Mouse (Mus musculus) liver, adult 2 months (tissue): ENCODE results near the gene Fry. TPM values are rescaled to one million over a fixed set of nuclear protein-coding genes. Genes with fewer than 3 reads are reported as not detected.
A peak's percentile ranks its signal among the peaks of the same experiment; 100 is the strongest.

Source experiments
- DNase-seq: peaks from one replicate; pipeline ENCODE4 v3.0.0-alpha.2; 2011; ENCODE audit warnings: low read depth, low spot score; ENCODE audit errors: extremely low read depth
- H3K27ac ChIP-seq: fragments of 200-500 bp; replicated peaks from 2 replicates; pipeline ENCODE4 v1.5.1; 2012; ENCODE audit warnings: low read depth, mild to moderate bottlenecking, control low read depth, inconsistent platforms, low read length; ENCODE audit not compliant: insufficient read depth
- H3K27me3 ChIP-seq: fragments of 200-500 bp; 2 replicates; pipeline ENCODE4 v1.6.1; 2012; ENCODE audit warnings: mild to moderate bottlenecking, moderate library complexity, low read length, inconsistent platforms; ENCODE audit not compliant: control insufficient read depth, insufficient read depth
- H3K36me3 ChIP-seq: fragments of 200-500 bp; 2 replicates; pipeline ENCODE4 v1.6.1; 2012; ENCODE audit warnings: low read length, inconsistent platforms; ENCODE audit not compliant: control insufficient read depth, insufficient read depth
- H3K4me1 ChIP-seq: fragments of 200-500 bp; 2 replicates; pipeline ENCODE4 v1.6.1; 2011; ENCODE audit warnings: low read length; ENCODE audit not compliant: control insufficient read depth, insufficient read depth
- H3K4me3 ChIP-seq: fragments of 200-500 bp; 2 replicates; pipeline ENCODE4 v1.5.1; 2011; ENCODE audit warnings: low read depth, mild to moderate bottlenecking, control low read depth, low read length, moderate library complexity; ENCODE audit not compliant: insufficient read depth
- H3K79me2 ChIP-seq: fragments of 200-500 bp; 2 replicates; pipeline ENCODE4 v1.6.1; 2012; ENCODE audit warnings: inconsistent platforms, mild to moderate bottlenecking, low read length, moderate library complexity; ENCODE audit not compliant: control insufficient read depth, insufficient read depth
- H3K9ac ChIP-seq: fragments of 200-500 bp; 2 replicates; pipeline ENCODE4 v1.6.1; 2012; ENCODE audit warnings: low read depth, mild to moderate bottlenecking, control low read depth, inconsistent platforms, low read length
- CTCF ChIP-seq: fragments of 200-500 bp; IDR thresholded peaks from 2 replicates; pipeline ENCODE4 v1.5.1; 2011; ENCODE audit warnings: low read depth, low read length, control low read depth
- POLR2A ChIP-seq: fragments of 200-500 bp; IDR thresholded peaks from 2 replicates; pipeline ENCODE4 v1.6.1; 2011; ENCODE audit warnings: low read length, control low read depth; ENCODE audit not compliant: insufficient read depth; ENCODE audit errors: extremely low read depth
- WGBS: fragments of 180-500 bp; shearing (Covaris S2); methylation state at CpG from one replicate; pipeline ENCODE4 v1.1.7; 2018; 5-methylcytosine and 5-hydroxymethylcytosine counted together
- polyA plus RNA-seq: library from polyadenylated mRNA; depleted of rRNA; stranded (reverse); fragments of >200 nt; gene quantifications from 2 replicates; pipeline ENCODE4 v1.2.3, GENCODE M21; 2012
- total RNA-seq: library from RNA; depleted of rRNA; stranded (reverse); fragments of >200 nt; gene quantifications from 2 replicates; pipeline ENCODE4 v1.2.3, GENCODE M21; 2014

Gene Fry
- total and polyA plus RNA-seq, 2 experiments, result 0.62 to 1.8 TPM

DNA sequence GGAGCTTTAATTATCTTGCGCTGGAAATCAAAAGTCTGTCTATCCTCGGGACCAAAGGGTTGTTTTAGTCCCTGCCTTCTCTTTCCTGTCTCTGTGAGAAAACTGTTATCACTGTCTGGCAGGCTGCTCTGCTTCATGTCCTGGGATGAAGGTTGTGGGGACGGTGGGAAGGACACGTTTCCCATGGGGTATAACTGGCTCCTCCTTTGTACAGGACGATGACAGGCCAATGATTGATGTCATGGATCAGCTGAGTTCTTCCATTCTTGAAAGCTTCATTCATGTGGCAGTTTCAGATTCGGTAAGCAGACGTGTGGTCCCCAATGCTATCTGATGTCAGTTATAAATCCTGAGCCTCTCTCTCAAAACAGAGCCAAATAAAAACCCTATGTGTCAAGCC is 272.0 kb downstream of the Fry start:
- no peak for TF ChIP-seq CTCF
- Histone ChIP-seq H3K36me3 (no peaks in the 10 kb centered on the region), H3K4me3 (no peak overlapping the region), H3K9ac (no peak overlapping the region), H3K4me1 (no peaks in the 10 kb centered on the region), H3K27ac (no peak overlapping the region), H3K79me2 (no peaks in the 10 kb centered on the region), H3K27me3 (no peaks in the 10 kb centered on the region)
- WGBS, result 67% methylated on average over 7 of the region's 7 CpGs
- DNase-seq, result no peak

DNA sequence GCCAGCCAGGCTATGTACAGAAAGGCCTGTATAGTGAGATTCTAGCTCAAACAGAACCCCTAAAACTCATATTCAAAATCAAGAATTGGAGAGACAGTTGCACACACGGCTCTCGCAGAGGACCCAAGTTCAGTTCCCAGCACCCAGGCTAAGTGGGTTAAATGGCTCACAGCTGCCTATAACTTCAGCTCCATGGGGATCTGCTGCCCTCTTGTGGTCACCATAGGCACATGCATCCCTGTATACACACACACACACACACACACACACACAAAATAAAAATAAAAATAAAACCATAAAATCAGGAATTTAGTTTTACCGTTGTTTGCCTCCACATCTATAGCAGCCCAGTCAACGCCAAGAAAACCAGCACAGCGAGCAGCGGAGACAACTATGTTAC is 276.2 kb downstream of the Fry start:
- Histone ChIP-seq H3K36me3 (no peaks in the 10 kb centered on the region), H3K79me2 (no peaks in the 10 kb centered on the region), H3K27me3 (no peaks in the 10 kb centered on the region), H3K4me1 (no peaks in the 10 kb centered on the region), H3K27ac (no peak overlapping the region), H3K9ac (no peak overlapping the region), H3K4me3 (no peak overlapping the region)
- DNase-seq, result no peak
- WGBS, result 98% methylated on average over 6 of the region's 6 CpGs
- no peak for TF ChIP-seq POLR2A
- TF ChIP-seq CTCF, result no peak

DNA sequence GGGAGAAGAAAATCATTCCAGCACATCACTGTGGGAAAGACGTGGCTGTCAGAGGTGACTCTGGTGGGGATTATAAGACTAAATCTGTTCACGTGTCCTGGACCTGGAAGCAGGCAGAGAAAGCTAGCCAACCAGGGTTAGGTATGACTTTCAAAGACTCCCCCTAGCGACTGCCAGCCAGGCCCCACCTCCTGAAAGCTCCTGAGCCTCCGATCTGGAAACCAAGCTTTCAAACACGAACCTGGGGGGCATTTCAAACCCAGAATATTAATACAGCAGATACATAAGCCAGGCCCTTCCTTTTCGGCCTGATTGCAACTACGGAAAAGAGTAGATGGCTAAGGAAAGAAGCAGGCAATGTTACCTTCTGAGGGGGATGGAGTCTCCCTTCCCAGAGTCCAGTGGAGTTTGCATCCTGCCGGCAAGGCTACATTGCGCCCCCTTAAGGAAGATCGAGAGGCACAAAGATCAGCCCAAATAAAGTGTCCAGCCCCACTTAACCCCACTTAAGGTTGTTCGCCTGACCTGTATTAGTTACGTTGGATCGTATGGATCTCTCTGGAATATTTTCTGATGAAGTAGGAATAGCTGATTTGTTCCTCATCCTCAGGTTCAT is 284.5 kb downstream of the Fry start:
- no peaks in the 10 kb centered on the region for H3K27me3 ChIP-seq
- H3K79me2 ChIP-seq, result no peaks in the 10 kb centered on the region
- no peaks in the 10 kb centered on the region for H3K4me1 ChIP-seq
- peak; percentile 2 for DNase-seq
- H3K27ac ChIP-seq, result no peak overlapping the region
- no peak for TF ChIP-seq POLR2A
- TF ChIP-seq CTCF, result peak; percentile 27; the same call in 1 of the 2 replicates
- no peak overlapping the region for H3K9ac ChIP-seq
- WGBS, result 49% methylated on average over 13 of the region's 13 CpGs
- H3K4me3 ChIP-seq, result no peak overlapping the region
- H3K36me3 ChIP-seq, result no peaks in the 10 kb centered on the region

DNA sequence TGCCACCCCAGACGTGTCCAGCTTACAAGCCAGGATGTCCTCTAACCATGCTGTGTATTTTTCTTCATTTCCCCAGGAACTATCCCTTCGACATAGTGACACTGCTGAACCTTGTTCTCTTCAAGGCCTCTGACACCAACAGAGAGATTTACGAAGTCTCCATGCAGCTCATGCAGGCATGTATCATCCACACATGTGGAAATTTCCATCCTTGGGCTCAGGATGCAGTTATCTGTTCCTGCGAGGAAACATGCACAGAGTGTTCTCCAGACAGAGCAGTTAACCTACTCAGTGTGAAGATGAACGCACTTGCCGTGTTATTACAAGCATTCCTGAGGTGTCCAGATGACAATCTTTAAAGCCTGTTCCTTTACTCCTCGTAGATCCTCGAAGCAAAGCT is 286.4 kb downstream of the Fry start:
- Histone ChIP-seq H3K4me3 (no peak overlapping the region), H3K36me3 (no peaks in the 10 kb centered on the region), H3K27ac (no peak overlapping the region), H3K27me3 (no peaks in the 10 kb centered on the region), H3K4me1 (no peaks in the 10 kb centered on the region), H3K9ac (no peak overlapping the region), H3K79me2 (no peaks in the 10 kb centered on the region)
- no peak for DNase-seq
- WGBS, result 78% methylated on average over 8 of the region's 8 CpGs
- no peak for TF ChIP-seq POLR2A
- no peak for TF ChIP-seq CTCF

DNA sequence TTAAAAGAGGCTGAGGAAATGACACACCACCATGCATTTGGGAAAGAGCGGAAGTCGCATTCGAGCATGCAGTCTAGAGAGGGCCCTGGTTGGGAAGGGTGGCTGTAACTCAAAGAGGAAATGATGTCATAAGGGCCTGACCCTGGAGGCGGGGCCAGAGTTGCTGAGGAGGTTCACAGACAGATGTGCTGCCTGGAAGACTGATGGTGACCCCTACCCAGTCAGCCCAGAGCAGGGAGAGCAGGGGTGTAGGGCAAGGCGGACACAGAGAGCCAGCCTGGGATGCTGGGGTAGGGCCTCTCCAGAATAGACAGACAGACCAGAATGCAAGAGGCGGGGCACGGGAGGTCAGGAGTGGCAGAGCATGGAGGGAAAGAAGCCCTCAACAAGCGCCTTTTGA is 290.5 kb downstream of the Fry start:
- no peak overlapping the region for H3K4me3 ChIP-seq
- no peaks in the 10 kb centered on the region for H3K27me3 ChIP-seq
- TF ChIP-seq POLR2A (no peak), CTCF (no peak)
- H3K4me1 ChIP-seq, result no peaks in the 10 kb centered on the region
- H3K79me2 ChIP-seq, result no peaks in the 10 kb centered on the region
- no peak overlapping the region for H3K27ac ChIP-seq
- DNase-seq, result no peak
- H3K9ac ChIP-seq, result no peak overlapping the region
- no peaks in the 10 kb centered on the region for H3K36me3 ChIP-seq
- 81% methylated on average over 8 of the region's 8 CpGs for WGBS

DNA sequence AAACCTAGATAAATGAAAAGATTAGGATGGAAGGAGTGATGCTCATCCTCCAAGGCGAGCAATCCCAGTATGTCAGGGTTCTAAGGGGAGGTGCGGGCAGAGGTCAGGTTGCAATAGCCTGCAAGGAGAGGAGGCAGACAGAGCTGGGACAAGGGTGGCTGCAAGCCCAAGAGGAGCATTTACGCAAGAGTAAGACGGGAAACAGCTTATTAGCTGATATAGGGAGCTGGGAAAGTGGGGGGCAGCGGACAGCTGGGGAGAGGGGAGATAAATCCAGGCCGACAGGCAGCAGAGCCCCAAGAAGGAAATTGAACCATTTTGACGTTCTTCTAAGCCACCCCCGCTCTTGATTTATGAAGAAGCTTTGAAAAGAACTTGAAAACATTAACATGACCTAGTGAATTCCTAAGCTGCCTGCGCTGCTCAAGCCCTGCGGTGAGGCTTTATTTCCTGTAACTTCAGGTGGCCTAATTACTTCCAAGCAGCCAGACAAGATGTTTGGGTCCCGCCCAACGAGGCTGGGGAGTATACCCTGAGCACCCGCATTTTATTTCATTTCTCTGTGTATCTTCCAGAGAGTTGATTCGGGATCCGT is 291.1 kb downstream of the Fry start:
- Histone ChIP-seq H3K4me3 (no peak overlapping the region), H3K9ac (no peak overlapping the region), H3K36me3 (no peaks in the 10 kb centered on the region), H3K27ac (no peak overlapping the region), H3K27me3 (no peaks in the 10 kb centered on the region), H3K4me1 (no peaks in the 10 kb centered on the region), H3K79me2 (no peaks in the 10 kb centered on the region)
- DNase-seq, result no peak
- 79% methylated on average over 15 of the region's 15 CpGs for WGBS
- TF ChIP-seq CTCF (no peak), POLR2A (no peak)
